Mouse (Mus musculus) urinary bladder, postnatal 14 days (tissue): ENCODE results near the gene Mier1.
A peak's percentile ranks its signal among the peaks of the same experiment; 100 is the strongest.
"Not testable (repeated sequence)": the region's sequence is repeated elsewhere in the genome, so short reads cannot be mapped to it uniquely, and the experiment has no call there.

Experiments used
- DNase-seq: peaks from one replicate; pipeline ENCODE4 v3.0.0; 2021; ENCODE audit warnings: low spot score

Gene Mier1

DNA sequence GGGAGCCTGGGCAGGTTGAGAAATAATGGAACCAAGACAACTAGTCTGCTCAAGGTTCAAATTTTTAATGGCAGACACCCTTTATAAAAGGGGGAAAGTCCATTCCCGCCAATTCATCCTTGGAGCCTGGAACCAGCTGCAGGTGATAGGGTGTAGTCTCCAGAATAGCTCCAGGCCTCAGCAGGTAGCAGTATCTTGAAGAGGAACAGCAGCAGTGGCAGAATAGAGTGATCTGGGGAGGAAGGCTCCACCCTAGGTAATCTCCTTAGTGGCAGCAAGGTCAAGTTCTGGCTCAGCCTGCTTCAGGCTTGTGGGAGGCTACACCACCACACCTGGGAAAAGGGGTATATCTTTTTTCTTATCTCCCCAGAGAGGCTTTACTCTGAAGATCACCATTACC lies 52.0 kb downstream of the Mier1 start:
- not testable (repeated sequence) for DNase-seq

GRCm38 (mm10) chr4:103171256-103171655 lies 57.1 kb downstream of the Mier1 start:
- no peak for DNase-seq

- DNase-seq, result no peak
Observed at GRCm38 (mm10) chr4:103173507-103173906, 59.3 kb downstream of the Mier1 start.

DNA sequence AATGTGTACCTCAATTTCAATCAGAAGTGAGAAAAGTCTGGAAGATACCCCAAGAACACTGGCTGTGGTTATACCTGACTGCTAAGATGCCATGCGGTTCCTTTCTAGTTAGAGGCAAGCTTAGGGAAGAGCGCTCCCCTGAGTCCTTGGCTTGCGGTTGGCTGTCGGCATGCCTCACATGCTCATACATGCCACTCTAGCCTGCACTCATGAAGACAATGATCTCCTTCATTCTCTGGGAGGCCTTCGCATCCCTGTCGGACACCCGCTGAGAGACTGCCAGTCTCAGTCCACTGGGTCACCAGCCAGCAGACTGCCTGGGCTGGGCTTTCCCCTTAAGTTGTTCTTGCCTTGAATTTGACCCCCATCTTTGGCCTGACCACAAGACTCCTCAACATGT lies 59.8 kb downstream of the Mier1 start:
- DNase-seq, result no peak

DNA sequence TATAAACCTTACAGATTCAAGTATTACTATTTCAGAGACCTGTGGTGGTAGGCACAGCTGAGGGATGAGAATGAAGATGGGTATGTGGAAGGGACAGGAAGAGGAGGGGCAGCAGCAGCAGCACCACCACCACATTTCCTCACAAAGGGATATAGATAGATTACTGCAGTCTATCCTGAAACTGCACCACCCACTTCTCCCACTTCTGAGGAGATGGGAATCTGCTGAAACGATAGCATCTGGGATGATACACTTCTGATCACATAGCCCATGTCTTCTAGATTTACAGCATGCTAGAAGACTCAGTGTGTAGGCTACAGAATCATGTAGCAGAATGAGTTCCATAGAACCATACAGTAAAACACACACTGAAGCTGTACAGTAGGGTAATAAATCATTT lies 63.5 kb downstream of the Mier1 start:
- DNase-seq, result no peak

- DNase-seq, result no peak
Observed at GRCm38 (mm10) chr4:103178635-103179318, 64.6 kb downstream of the Mier1 start.

- DNase-seq, result no peak
Observed at GRCm38 (mm10) chr4:103179581-103179980, 65.4 kb downstream of the Mier1 start.

DNA sequence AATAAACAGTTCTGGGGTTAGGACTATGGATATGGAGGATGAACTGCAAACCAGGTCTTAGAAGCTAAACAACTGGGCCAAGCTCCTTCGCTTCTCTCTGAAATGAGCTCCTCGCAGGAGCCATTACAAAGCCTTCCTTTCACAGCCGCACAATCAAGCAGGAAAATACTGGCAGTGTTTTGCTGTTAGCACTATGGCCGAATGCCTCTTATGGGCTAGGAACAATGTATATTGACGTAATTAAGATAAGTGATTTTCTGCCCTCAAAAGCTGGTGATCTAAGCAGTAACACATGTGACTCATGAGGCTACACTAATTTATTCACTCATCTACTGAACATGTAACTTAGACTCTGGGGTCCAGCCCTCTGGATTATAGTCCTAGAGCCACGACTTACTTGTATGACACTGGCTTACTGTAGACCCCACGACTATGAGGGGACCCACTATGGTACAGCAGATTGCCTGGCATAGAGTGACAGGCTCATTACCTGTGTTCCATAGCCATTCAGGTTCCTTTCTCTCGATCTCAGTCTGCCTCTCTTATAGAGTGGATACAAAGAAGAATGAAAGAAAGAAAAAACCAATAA lies 66.2 kb downstream of the Mier1 start:
- DNase-seq, result no peak

GRCm38 (mm10) chr4:103188786-103189640 lies 74.8 kb downstream of the Mier1 start:
- DNase-seq, result no peak

- no peak for DNase-seq
Observed at GRCm38 (mm10) chr4:103192421-103192820, 78.2 kb downstream of the Mier1 start.

DNA sequence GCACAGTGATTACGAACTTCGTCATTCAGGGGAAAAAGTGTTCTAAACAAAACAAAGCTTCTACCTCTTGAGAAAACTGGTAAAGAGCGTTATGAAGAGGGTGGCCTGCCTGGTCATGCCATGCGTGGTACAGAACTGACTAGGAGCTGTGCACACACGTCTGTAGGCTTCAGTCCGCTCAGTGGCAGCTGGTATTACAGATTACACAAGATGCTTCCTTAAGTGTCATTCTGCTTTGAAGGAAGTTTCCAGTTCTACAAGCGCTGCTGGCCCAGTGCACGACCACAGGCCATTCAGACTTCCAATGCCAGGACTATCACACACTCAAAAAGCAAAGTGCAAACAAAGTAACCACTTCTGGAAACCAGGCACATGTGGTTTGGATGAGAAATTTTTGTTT lies 83.2 kb downstream of the Mier1 start:
- DNase-seq, result no peak

DNA sequence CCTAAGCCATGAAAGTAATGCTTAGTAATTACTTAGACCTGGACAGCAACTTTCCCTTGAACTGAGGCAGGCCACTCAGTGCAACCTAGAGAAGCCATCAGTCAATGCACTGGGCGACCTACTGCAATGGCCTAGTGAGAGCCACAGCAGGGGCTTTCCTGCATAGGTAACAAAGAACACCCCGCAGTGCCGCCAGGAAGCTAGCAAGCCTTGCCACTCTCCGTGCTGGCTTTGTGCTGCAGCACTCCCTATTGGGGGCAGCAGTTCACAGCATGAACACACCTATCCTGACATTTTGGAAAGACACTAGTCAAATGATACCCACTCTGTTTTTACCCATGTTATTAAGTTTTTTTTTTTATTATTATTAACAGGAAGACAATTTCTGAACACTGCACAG lies 84.9 kb downstream of the Mier1 start:
- DNase-seq, result no peak

GRCm38 (mm10) chr4:103200046-103200445 lies 85.9 kb downstream of the Mier1 start:
- no peak for DNase-seq

- DNase-seq, result no peak
Observed at GRCm38 (mm10) chr4:103203646-103204045, 89.5 kb downstream of the Mier1 start.

DNA sequence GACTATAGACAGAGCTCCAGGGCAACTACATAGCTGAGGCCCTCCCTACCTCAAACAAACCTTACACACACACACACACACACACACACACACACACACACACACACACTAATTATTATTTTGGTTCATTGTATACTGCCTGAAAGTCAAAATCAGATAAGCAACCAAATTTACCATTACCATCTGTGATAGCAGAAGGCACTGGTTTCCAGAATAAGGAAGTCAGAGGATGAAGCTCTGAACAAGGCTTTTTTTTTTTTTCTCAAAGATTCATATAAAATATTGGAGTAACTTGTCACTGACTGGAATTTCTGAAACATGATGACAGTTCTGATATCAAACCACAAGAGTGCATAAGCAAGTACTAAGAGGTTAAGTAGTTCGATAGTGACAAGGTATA lies 94.4 kb downstream of the Mier1 start:
- DNase-seq, result no peak

- no peak for DNase-seq
Observed at GRCm38 (mm10) chr4:103213859-103214497, 99.8 kb downstream of the Mier1 start.

- DNase-seq, result peak; percentile 68
Observed at GRCm38 (mm10) chr4:103214498-103214924, 100.3 kb downstream of the Mier1 start.
